ENCODE assay signal across 8 mouse cellular contexts in genomic region chr2:69205791-69206351, GRCm38 (mm10). TPM values are rescaled to one million over a fixed set of nuclear protein-coding genes. Genes with fewer than 3 reads are reported as not detected.
A peak's percentile ranks its signal among the peaks of the same experiment; 100 is the strongest.
DNase-seq lines count a peak whose midpoint lies in the region; ATAC-seq and TF ChIP-seq lines count a peak whose summit lies in the region.

Gene Spc25, minus strand, starts transcription at chr2:69206194.

- peak; percentile 83 for DNase-seq in Patski (ENCODE audit: low read depth, low spot score)
- peak; percentile 89 to 91 for DNase-seq in cerebellum, postnatal 14 days
- DNase-seq in frontal cortex, postnatal 14 days (ENCODE audit: low spot score in 2 of 2) = peak; percentile 84 to 87
- DNase-seq in layer of hippocampus, postnatal 25 days (ENCODE audit: extremely low spot score in 1 of 2, low spot score in 1 of 2) = peak; percentile 47 to 65
- DNase-seq in lung, postnatal 25 days (ENCODE audit: low spot score) = peak; percentile 97
- peak; percentile 95 for DNase-seq in retina, embryonic 14.5 days (ENCODE audit: low spot score)
- peak; percentile 83 for DNase-seq in thymus, postnatal 4 days

- 0% methylated on average over 39 of the region's 46 CpGs for WGBS in hindbrain, embryonic 13.5 days

- no peaks in the 10 kb centered on the region for H3K27me3 ChIP-seq in Patski
- H3K27me3 ChIP-seq in hindbrain, embryonic 13.5 days = no peaks in the 10 kb centered on the region

- TF ChIP-seq CTCF in Patski (IDR thresholded peaks at IDR 0.05) = no peak

- H3K9me3 ChIP-seq in hindbrain, embryonic 13.5 days = no peaks in the 10 kb centered on the region

- peaks cover 10% of the 10 kb centered on the region for H3K4me1 ChIP-seq in hindbrain, embryonic 13.5 days (replicated peaks)

- no peak within 1 kb of the TSS for H3K27ac ChIP-seq in hindbrain, embryonic 13.5 days

- H3K36me3 ChIP-seq in hindbrain, embryonic 13.5 days = peaks cover 5% of the 10 kb centered on the region

- ATAC-seq in Patski = peak; percentile 96
- peak; percentile 99 for ATAC-seq in hindbrain, embryonic 13.5 days (ENCODE audit: low FRiP score)

- POLR2A ChIA-PET in Patski (lab: Charles Lee) = no interaction called here

- peak within 1 kb of the TSS; percentile 95 for H3K4me2 ChIP-seq in hindbrain, embryonic 13.5 days

- in situ Hi-C loops in Patski (cut with MboI; ENCODE audit: low pct_unique_long_range_greater_than_20kb) = no loop called here

- H3K4me3 ChIP-seq in hindbrain, embryonic 13.5 days = peak within 1 kb of the TSS; percentile 80

- CTCF ChIA-PET in Patski (lab: Charles Lee) = no interaction called here

- peak within 1 kb of the TSS; percentile 79 for H3K9ac ChIP-seq in hindbrain, embryonic 13.5 days

RNA-seq across cellular contexts. Expression of gene Spc25, which starts in this region (rescaled TPM):
- polyA plus RNA-seq in Patski (2021) = 47.6 TPM
- polyA plus RNA-seq in hindbrain, embryonic 13.5 days (2015; fragmentation: Nextera tagmentation; extraction: Ambion mirVana) = 44.9 and 50.3 TPM in 2 replicates
- total RNA-seq in layer of hippocampus, postnatal 25 days (2021) = 1 to 10 TPM; 1.1 to 1.4 TPM
